Mouse (Mus musculus) liver, embryonic 18 days (tissue): ENCODE results near the gene Olfr716. TPM values are rescaled to one million over a fixed set of nuclear protein-coding genes. Genes with fewer than 3 reads are reported as not detected.

Experiments
- polyA plus RNA-seq: library from polyadenylated mRNA; depleted of rRNA; stranded (reverse); fragments of >200 nt; gene quantifications from 2 replicates; pipeline ENCODE4 v1.2.3, GENCODE M21; 2012; rRNA removed

The Olfr716 gene
- not detected in 2 replicates for polyA plus RNA-seq

GRCm38 (mm10) chr7:107138027-107138426 is at the start of gene Olfr716:
Gene Olfr716 (plus strand): TSS chr7:107138327.

GRCm38 (mm10) chr7:107092920-107093319 is 45.2 kb upstream of the Olfr716 start, which contains the start of gene Olfr17:
Gene Olfr17 (plus strand): TSS chr7:107093220.

GRCm38 (mm10) chr7:107110269-107110668 is 27.9 kb upstream of the Olfr716 start, which contains the start of gene Olfr715b:
Gene Olfr715b (minus strand): TSS chr7:107110369.

GRCm38 (mm10) chr7:107130983-107131382 is 7.1 kb upstream of the Olfr716 start, which contains the start of gene Olfr715:
Gene Olfr715 (minus strand): TSS chr7:107131083.

GRCm38 (mm10) chr7:107166690-107167089 is 28.6 kb downstream of the Olfr716 start, which contains the start of gene Nlrp14:
Gene Nlrp14 (plus strand): TSS chr7:107166990.

Other genes with a start within 250 kb of the Olfr716 start
- not detected in 2 replicates for gene Olfr707, start 237.1 kb upstream of the Olfr716 start, polyA plus RNA-seq
- gene Olfr1532-ps1, start 230.3 kb upstream of the Olfr716 start, polyA plus RNA-seq: not detected in 2 replicates
- gene Olfr709-ps1, start 206.1 kb upstream of the Olfr716 start, polyA plus RNA-seq: not detected in 2 replicates
- not detected in 2 replicates for gene Olfr710, start 190.0 kb upstream of the Olfr716 start, polyA plus RNA-seq
- not detected in 2 replicates for gene Olfr6, start 174.4 kb upstream of the Olfr716 start, polyA plus RNA-seq
- not detected in 2 replicates for gene Olfr711, start 162.9 kb upstream of the Olfr716 start, polyA plus RNA-seq
- gene Olfr2, start 132.3 kb upstream of the Olfr716 start, polyA plus RNA-seq: not detected in 2 replicates
- not detected in 2 replicates for gene Olfr713, start 107.2 kb upstream of the Olfr716 start, polyA plus RNA-seq
- not detected in 2 replicates for gene Olfr714, start 67.3 kb upstream of the Olfr716 start, polyA plus RNA-seq
- not detected in 2 replicates for gene Olfr17, start 45.1 kb upstream of the Olfr716 start, polyA plus RNA-seq
- gene Olfr715b, start 28.0 kb upstream of the Olfr716 start, polyA plus RNA-seq: not detected in 2 replicates
- gene Olfr715, start 7.2 kb upstream of the Olfr716 start, polyA plus RNA-seq: not detected in 2 replicates
- not detected in 2 replicates for gene Nlrp14, start 28.7 kb downstream of the Olfr716 start, polyA plus RNA-seq
- not detected in 2 replicates for gene Rbmxl2, start 71.1 kb downstream of the Olfr716 start, polyA plus RNA-seq
- 0.12 and 0.20 TPM in 2 replicates for gene Syt9, start 232.4 kb downstream of the Olfr716 start, polyA plus RNA-seq